ENCODE assay signal across 9 mouse cellular contexts in the genomic region with DNA sequence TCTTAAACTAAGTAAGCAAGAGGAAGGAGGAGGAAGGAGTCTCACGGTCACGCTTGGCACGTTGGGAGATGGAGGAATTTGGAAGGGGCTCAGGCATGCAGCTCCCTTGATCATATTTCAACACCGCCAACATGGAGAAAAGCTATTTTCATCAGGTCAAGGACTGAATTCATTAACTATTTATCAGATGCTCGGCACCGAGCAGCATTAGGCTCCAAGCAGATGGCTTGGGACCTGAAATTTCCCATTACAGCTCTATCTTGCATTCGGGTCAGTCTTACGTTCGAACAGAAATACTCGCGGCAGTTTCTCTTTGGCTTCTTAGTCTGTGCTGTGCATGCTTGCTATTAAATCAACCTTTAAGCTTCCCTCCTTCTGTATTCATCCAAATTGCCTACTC.
A peak's percentile ranks its signal among the peaks of the same experiment; 100 is the strongest.
DNase-seq lines count a peak whose midpoint lies in the region; ATAC-seq and TF ChIP-seq lines count a peak whose summit lies in the region.
"Had no signal": no experiment of that assay in that cellular context is flagged by ENCODE, and none has a peak within 500 bp of the region (broad histone marks: within the 10 kb centered on the region; RNA-seq: fewer than 3 reads in every experiment).

No protein-coding gene starts in this region.

- no peaks in the 10 kb centered on the region for H3K36me3 ChIP-seq in kidney, postnatal 0 days (ENCODE audit: insufficient read depth, low read length)
- no peaks in the 10 kb centered on the region for H3K36me3 ChIP-seq in embryonic facial prominence, embryonic 15.5 days
- no peaks in the 10 kb centered on the region for H3K36me3 ChIP-seq in midbrain, embryonic 16.5 days (ENCODE audit: control insufficient read depth, insufficient read depth, low read length)
- H3K36me3 ChIP-seq in liver, embryonic 12.5 days: no peaks in the 10 kb centered on the region

- H3K27ac ChIP-seq in kidney, postnatal 0 days: no peak overlapping the region
- no peak overlapping the region for H3K27ac ChIP-seq in embryonic facial prominence, embryonic 15.5 days (replicated peaks)
- no peak overlapping the region for H3K27ac ChIP-seq in midbrain, embryonic 16.5 days (ENCODE audit: low read length)
- no peak overlapping the region for H3K27ac ChIP-seq in liver, embryonic 12.5 days

- no peaks in the 10 kb centered on the region for H3K9me3 ChIP-seq in kidney, postnatal 0 days (replicated peaks; ENCODE audit: low read length)
- H3K9me3 ChIP-seq in embryonic facial prominence, embryonic 15.5 days (replicated peaks): no peaks in the 10 kb centered on the region
- H3K9me3 ChIP-seq in midbrain, embryonic 16.5 days (replicated peaks; ENCODE audit: control insufficient read depth, low read length, poor library complexity, severe bottlenecking): no peaks in the 10 kb centered on the region
- H3K9me3 ChIP-seq in liver, embryonic 12.5 days (replicated peaks): no peaks in the 10 kb centered on the region

- H3K4me1 ChIP-seq in kidney, postnatal 0 days (replicated peaks; ENCODE audit: insufficient read depth, low read length): no peaks in the 10 kb centered on the region
- no peaks in the 10 kb centered on the region for H3K4me1 ChIP-seq in embryonic facial prominence, embryonic 15.5 days
- no peaks in the 10 kb centered on the region for H3K4me1 ChIP-seq in midbrain, embryonic 16.5 days (ENCODE audit: control insufficient read depth, insufficient read depth, low read length)
- H3K4me1 ChIP-seq in liver, embryonic 12.5 days: no peaks in the 10 kb centered on the region

- WGBS in kidney, postnatal 0 days: 22% methylated on average over 11 of the region's 11 CpGs
- 32% methylated on average over 11 of the region's 11 CpGs for WGBS in embryonic facial prominence, embryonic 15.5 days
- WGBS in midbrain, embryonic 16.5 days: 31% methylated on average over 11 of the region's 11 CpGs
- 81% methylated on average over 11 of the region's 11 CpGs for WGBS in liver, embryonic 12.5 days (ENCODE audit: insufficient replicate concordance)

- no peaks in the 10 kb centered on the region for H3K27me3 ChIP-seq in kidney, postnatal 0 days (ENCODE audit: insufficient read depth, low read length)
- H3K27me3 ChIP-seq in embryonic facial prominence, embryonic 15.5 days: no peaks in the 10 kb centered on the region
- no peaks in the 10 kb centered on the region for H3K27me3 ChIP-seq in midbrain, embryonic 16.5 days (ENCODE audit: control insufficient read depth, insufficient read depth, low read depth, low read length)
- no peaks in the 10 kb centered on the region for H3K27me3 ChIP-seq in liver, embryonic 12.5 days (replicated peaks)

- H3K4me3 ChIP-seq in kidney, postnatal 0 days (replicated peaks; ENCODE audit: low read depth, low read length): peak overlapping the region; percentile 26
- peak overlapping the region; percentile 30 for H3K4me3 ChIP-seq in embryonic facial prominence, embryonic 15.5 days (replicated peaks)
- no peak overlapping the region for H3K4me3 ChIP-seq in midbrain, embryonic 16.5 days (ENCODE audit: low read depth, low read length)
- H3K4me3 ChIP-seq in liver, embryonic 12.5 days: no peak overlapping the region

- no peak for ATAC-seq in kidney, postnatal 0 days (replicated peaks; ENCODE audit: low FRiP score, low read depth)
- no peak for ATAC-seq in embryonic facial prominence, embryonic 15.5 days (ENCODE audit: insufficient number of reproducible peaks, low FRiP score, low TSS enrichment, low read depth)
- ATAC-seq in midbrain, embryonic 16.5 days: peak; percentile 62; the same call in 1 of the 2 replicates
- ATAC-seq in liver, embryonic 12.5 days: no peak

- DNase-seq in adrenal gland, postnatal 14 days: peak; percentile 4
- no peak for DNase-seq in adrenal gland, postnatal 25 days
- peak; percentile 57 for DNase-seq in kidney, postnatal 0 days (ENCODE audit: low spot score)
- no peak for DNase-seq in kidney, adult 9 months
- DNase-seq in testis, postnatal 14 days (ENCODE audit: low spot score): no peak
- DNase-seq: kidney, postnatal 14 days had no signal

- peak overlapping the region; percentile 52 for H3K4me2 ChIP-seq in kidney, postnatal 0 days (ENCODE audit: low read length)
- peak overlapping the region; percentile 44 for H3K4me2 ChIP-seq in embryonic facial prominence, embryonic 15.5 days (replicated peaks)
- peak overlapping the region; percentile 49 for H3K4me2 ChIP-seq in midbrain, embryonic 16.5 days (ENCODE audit: low read length)
- no peak overlapping the region for H3K4me2 ChIP-seq in liver, embryonic 12.5 days

- no peak for TF ChIP-seq CTCF in kidney, postnatal 0 days (IDR thresholded peaks at IDR 0.05; ENCODE audit: low read depth)

- H3K9ac ChIP-seq in kidney, postnatal 0 days (ENCODE audit: low read depth, low read length): no peak overlapping the region
- no peak overlapping the region for H3K9ac ChIP-seq in embryonic facial prominence, embryonic 15.5 days
- H3K9ac ChIP-seq in midbrain, embryonic 16.5 days (ENCODE audit: low read depth, low read length): no peak overlapping the region
- H3K9ac ChIP-seq in liver, embryonic 12.5 days: no peak overlapping the region

Comparison
In these comparisons a context has a peak if more than half of its experiments do, and no peak if none do; other contexts are left out.
1. DNase-seq: peak in adrenal gland, postnatal 14 days (single experiment) and kidney, postnatal 0 days (single experiment); none in adrenal gland, postnatal 25 days (single experiment), kidney, adult 9 months (single experiment) and testis, postnatal 14 days (single experiment).
2. H3K4me3 ChIP-seq: peak in kidney, postnatal 0 days (single experiment) and embryonic facial prominence, embryonic 15.5 days (single experiment); none in midbrain, embryonic 16.5 days (single experiment) and liver, embryonic 12.5 days (single experiment).